Mouse (Mus musculus) lung, adult 2 months (tissue): ENCODE measurements at regions not wholly inside any gene's neighbourhood (a gene's known extent, or its start where the extent isn't known, plus 50 kb on each side); places are given as distances from the start of the nearest gene placed in this dataset.

ENCODE experiments used
- CTCF ChIP-seq: fragments of 200-500 bp; IDR thresholded peaks from 2 replicates; pipeline ENCODE4 v1.5.1; 2011; ENCODE audit warnings: mild to moderate bottlenecking, low read length, control low read depth; ENCODE audit not compliant: insufficient read depth
- POLR2A ChIP-seq: fragments of 200-500 bp; IDR thresholded peaks from 2 replicates; pipeline ENCODE4 v1.6.1; 2011; ENCODE audit warnings: low read depth, mild to moderate bottlenecking, control low read depth, low read length, borderline replicate concordance; ENCODE audit errors: extremely low read depth

DNA sequence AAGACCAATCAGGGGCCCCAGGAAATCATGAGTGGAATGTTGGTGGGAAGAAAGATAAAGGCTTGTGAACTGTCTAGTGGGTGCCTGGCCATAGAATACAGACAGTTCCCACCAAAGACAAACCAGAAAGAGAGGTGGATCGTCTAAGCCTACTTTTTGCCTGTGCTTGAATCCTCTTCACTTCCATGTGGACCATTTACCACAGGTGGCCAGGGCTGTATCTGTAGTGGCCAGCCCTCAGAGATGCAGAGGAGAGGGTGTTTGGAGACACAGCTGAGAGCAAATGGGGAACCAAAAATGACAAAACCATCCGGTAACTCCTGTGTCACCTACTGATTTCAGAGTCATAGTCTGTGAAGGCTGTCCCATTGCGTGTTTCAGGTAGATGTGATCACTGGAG is 161.0 kb upstream of the Dnajc19 start:
- TF ChIP-seq CTCF (no peak), POLR2A (no peak)
